Mouse (Mus musculus): ENCODE data around the gene Ptgfrn.

DNA sequence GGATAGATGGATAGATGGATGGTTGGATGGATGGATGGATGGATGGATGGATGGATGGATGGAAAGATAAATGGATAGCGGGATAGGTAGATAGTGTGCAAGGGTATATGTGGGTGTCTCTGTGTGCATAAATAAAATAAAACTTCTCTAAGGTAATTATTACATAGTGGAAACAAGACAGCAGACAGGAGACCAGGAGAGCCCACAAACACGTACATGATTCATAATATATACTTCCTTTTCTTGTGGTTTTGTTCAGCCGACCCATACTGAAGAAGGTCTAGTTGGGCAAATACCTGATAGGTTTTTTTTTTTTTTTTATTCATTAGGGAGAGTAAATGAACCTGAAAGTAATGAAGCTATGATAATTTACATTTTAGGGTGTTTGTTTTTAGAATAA is 96.5 kb downstream of the Ptgfrn start:
- TF ChIP-seq CTCF (IDR thresholded peaks at IDR 0.05; ENCODE audit: low read depth) (no peak), EP300 (IDR thresholded peaks at IDR 0.05; ENCODE audit: low read depth) (no peak)

Measured in liver, postnatal 0 days (tissue).